Mouse (Mus musculus) limb, embryonic 14.5 days (tissue): ENCODE measurements at regions not wholly inside any gene's neighbourhood (a gene's known extent, or its start where the extent isn't known, plus 50 kb on each side); places are given as distances from the start of the nearest gene placed in this dataset.

Source experiments
- ATAC-seq: fragments of 200-750 bp; cut with Nextera tagmentation; 2 replicates; pipeline ENCODE4 v1.8.0; 2017; ENCODE audit warnings: low read depth, moderate number of reproducible peaks, moderate TSS enrichment; ENCODE audit not compliant: low FRiP score
- DNase-seq: peaks from one replicate; pipeline ENCODE4 v3.0.0-alpha.2; 2015; ENCODE audit warnings: low spot score
- H3K27ac ChIP-seq: fragments of 300-500 bp; sonication (generic); replicated peaks from 2 replicates; pipeline ENCODE4 v1.5.1; 2014; ENCODE audit warnings: low read depth, mild to moderate bottlenecking, low read length, moderate library complexity, mixed read lengths
- H3K27me3 ChIP-seq: fragments of 300-500 bp; sonication (generic); 2 replicates; pipeline ENCODE4 v1.6.1; 2014; ENCODE audit warnings: low read length, mixed read lengths; ENCODE audit not compliant: control insufficient read depth, insufficient read depth
- H3K36me3 ChIP-seq: fragments of 300-500 bp; sonication (generic); 2 replicates; pipeline ENCODE4 v1.6.1; 2014; ENCODE audit warnings: mild to moderate bottlenecking, low read length, moderate library complexity, mixed read lengths; ENCODE audit not compliant: control insufficient read depth, insufficient read depth
- H3K4me1 ChIP-seq: fragments of 300-500 bp; sonication (generic); 2 replicates; pipeline ENCODE4 v1.6.1; 2014; ENCODE audit warnings: antibody characterized with exemption, low read length, mixed read lengths; ENCODE audit not compliant: control insufficient read depth, insufficient read depth
- H3K4me2 ChIP-seq: fragments of 300-500 bp; sonication (generic); replicated peaks from 2 replicates; pipeline ENCODE4 v1.6.1; 2014; ENCODE audit warnings: low read depth, mild to moderate bottlenecking, low read length, moderate library complexity; ENCODE audit not compliant: severe bottlenecking
- H3K4me3 ChIP-seq: fragments of 300-500 bp; sonication (generic); replicated peaks from 2 replicates; pipeline ENCODE4 v1.5.1; 2014; ENCODE audit warnings: low read length
- H3K9ac ChIP-seq: fragments of 300-500 bp; sonication (generic); 2 replicates; pipeline ENCODE4 v1.6.1; 2014; ENCODE audit warnings: mild to moderate bottlenecking, low read depth, low read length, moderate library complexity; ENCODE audit not compliant: severe bottlenecking
- H3K9me3 ChIP-seq: fragments of 300-500 bp; sonication (generic); 2 replicates; pipeline ENCODE4 v1.6.1; 2016; ENCODE audit warnings: low read length; ENCODE audit not compliant: control insufficient read depth
- POLR2A ChIP-seq: fragments of 200-500 bp; IDR thresholded peaks from 2 replicates; pipeline ENCODE4 v1.8.0; 2012; ENCODE audit warnings: inconsistent platforms, mild to moderate bottlenecking, moderate library complexity, borderline replicate concordance; ENCODE audit not compliant: insufficient read depth, insufficient read length; ENCODE audit errors: extremely low read depth
- WGBS: fragments of 180-500 bp; shearing (Covaris S2); extraction: QIAGEN DNeasy Blood & Tissue Kit; methylation state at CpG from one replicate; pipeline ENCODE4 v1.1.7; 2014; 5-methylcytosine and 5-hydroxymethylcytosine counted together

GRCm38 (mm10) chr2:167842473-167842872 is 89.4 kb upstream of the Ptpn1 start:
- DNase-seq: no peak
- no peak for ATAC-seq
- no peak overlapping the region for H3K27ac ChIP-seq
- 67% methylated on average over 1 of the region's 1 CpGs for WGBS
- no peak overlapping the region for H3K4me3 ChIP-seq
- 0 out of 2 replicates have a peak, but pooled peaks cover 3% of the 10 kb centered on the region for H3K4me1 ChIP-seq
- H3K4me2 ChIP-seq: no peak overlapping the region
- H3K9ac ChIP-seq: no peak overlapping the region
- no peaks in the 10 kb centered on the region for H3K27me3 ChIP-seq
- no peaks in the 10 kb centered on the region for H3K9me3 ChIP-seq
- TF ChIP-seq POLR2A: no peak
- H3K36me3 ChIP-seq: no peaks in the 10 kb centered on the region

- no peak for DNase-seq
- Histone ChIP-seq H3K9ac (no peak overlapping the region), H3K4me3 (no peak overlapping the region), H3K36me3 (no peaks in the 10 kb centered on the region), H3K4me2 (no peak overlapping the region), H3K9me3 (no peaks in the 10 kb centered on the region), H3K27me3 (no peaks in the 10 kb centered on the region), H3K27ac (no peak overlapping the region), H3K4me1 (0 out of 2 replicates have a peak, but pooled peaks cover 4% of the 10 kb centered on the region)
- TF ChIP-seq POLR2A: no peak
- ATAC-seq: no peak
- 40% methylated on average over 22 of the region's 22 CpGs for WGBS
Measured at GRCm38 (mm10) chr2:167841339-167842240, 90.3 kb upstream of the Ptpn1 start.

- H3K27ac ChIP-seq: no peak overlapping the region
- no peak for TF ChIP-seq POLR2A
- no peak overlapping the region for H3K4me3 ChIP-seq
- no peaks in the 10 kb centered on the region for H3K36me3 ChIP-seq
- no peaks in the 10 kb centered on the region for H3K27me3 ChIP-seq
- 0 out of 2 replicates have a peak, but pooled peaks cover 4% of the 10 kb centered on the region for H3K4me1 ChIP-seq
- no peak overlapping the region for H3K4me2 ChIP-seq
- no peak for DNase-seq
- no peak for ATAC-seq
- 81% methylated on average over 9 of the region's 9 CpGs for WGBS
- H3K9ac ChIP-seq: no peak overlapping the region
- no peaks in the 10 kb centered on the region for H3K9me3 ChIP-seq
Measured at GRCm38 (mm10) chr2:167840344-167840743, 91.5 kb upstream of the Ptpn1 start.

GRCm38 (mm10) chr2:167839324-167839981 is 92.4 kb upstream of the Ptpn1 start:
- DNase-seq: peak; percentile 34
- Histone ChIP-seq H3K4me3 (no peak overlapping the region), H3K27ac (no peak overlapping the region), H3K36me3 (no peaks in the 10 kb centered on the region), H3K4me1 (peaks cover 7% of the 10 kb centered on the region; the same call in 1 of the 2 replicates), H3K9me3 (no peaks in the 10 kb centered on the region), H3K27me3 (no peaks in the 10 kb centered on the region), H3K9ac (no peak overlapping the region), H3K4me2 (no peak overlapping the region)
- ATAC-seq: 0 out of 2 replicates have a peak, but pooled peaks have one; percentile 20
- WGBS: 60% methylated on average over 13 of the region's 13 CpGs
- TF ChIP-seq POLR2A: no peak

GRCm38 (mm10) chr2:167837596-167837995 is 94.3 kb upstream of the Ptpn1 start:
- no peak for ATAC-seq
- no peak overlapping the region for H3K27ac ChIP-seq
- no peaks in the 10 kb centered on the region for H3K36me3 ChIP-seq
- no peak for TF ChIP-seq POLR2A
- no peak overlapping the region for H3K4me3 ChIP-seq
- H3K9me3 ChIP-seq: no peaks in the 10 kb centered on the region
- H3K9ac ChIP-seq: no peak overlapping the region
- WGBS: 37% methylated on average over 4 of the region's 4 CpGs
- no peak for DNase-seq
- no peaks in the 10 kb centered on the region for H3K27me3 ChIP-seq
- no peak overlapping the region for H3K4me2 ChIP-seq
- peaks cover 21% of the 10 kb centered on the region for H3K4me1 ChIP-seq
